Mouse (Mus musculus) induced T-regulatory cell, adult 2 months (primary cell): Measurements from ENCODE around the gene Macf1.
"Not testable (repeated sequence)": the region's sequence is repeated elsewhere in the genome, so short reads cannot be mapped to it uniquely, and the experiment has no call there.

ENCODE experiments used
- DNase-seq: peaks from one replicate; pipeline ENCODE4 v3.0.0-alpha.2; 2012; ENCODE audit warnings: low read depth

The Macf1 gene

GRCm38 (mm10) chr4:123669696-123670095 lies 14.5 kb downstream of the Macf1 start:
- DNase-seq = no peak

- peak; percentile 86 for DNase-seq
These were observed 16.8 kb downstream of the Macf1 start for GRCm38 (mm10) chr4:123667260-123667867.

GRCm38 (mm10) chr4:123666517-123666916 lies 17.6 kb downstream of the Macf1 start:
- DNase-seq = no peak

DNA sequence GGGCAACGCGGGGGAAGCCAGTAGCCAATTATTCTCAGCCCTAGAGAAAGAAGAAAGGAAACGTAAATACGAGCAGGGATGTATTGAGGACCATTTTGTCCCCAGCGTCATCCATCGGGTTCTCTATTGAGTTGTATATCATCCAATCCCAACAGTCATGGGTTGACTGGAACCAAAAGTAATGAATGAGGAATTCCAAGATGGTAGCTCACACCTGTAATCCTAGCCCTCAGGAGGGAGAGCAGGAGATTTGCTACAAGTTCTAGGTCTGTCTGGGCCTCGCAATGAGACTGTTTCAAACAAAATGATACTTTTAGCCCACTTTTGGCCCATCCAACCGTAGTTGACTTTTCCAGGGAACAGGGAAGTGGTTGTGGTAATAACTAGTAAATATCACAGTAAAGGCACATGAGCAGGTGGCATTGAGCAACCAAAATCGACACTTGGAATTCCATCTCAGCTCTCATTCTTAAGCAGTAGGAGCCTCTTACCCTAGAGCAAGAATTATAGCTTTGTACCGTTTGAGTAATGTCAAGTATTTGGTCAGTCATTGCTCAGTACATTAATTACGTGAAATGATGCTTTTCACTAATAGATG lies 18.4 kb downstream of the Macf1 start:
- DNase-seq = no peak

GRCm38 (mm10) chr4:123664951-123665661 lies 19.1 kb downstream of the Macf1 start:
- peak; percentile 27 for DNase-seq

- DNase-seq = peak; percentile 79
These were observed 19.9 kb downstream of the Macf1 start for GRCm38 (mm10) chr4:123664021-123664950.

GRCm38 (mm10) chr4:123663688-123663965 lies 20.5 kb downstream of the Macf1 start:
- DNase-seq = peak; percentile 42

DNA sequence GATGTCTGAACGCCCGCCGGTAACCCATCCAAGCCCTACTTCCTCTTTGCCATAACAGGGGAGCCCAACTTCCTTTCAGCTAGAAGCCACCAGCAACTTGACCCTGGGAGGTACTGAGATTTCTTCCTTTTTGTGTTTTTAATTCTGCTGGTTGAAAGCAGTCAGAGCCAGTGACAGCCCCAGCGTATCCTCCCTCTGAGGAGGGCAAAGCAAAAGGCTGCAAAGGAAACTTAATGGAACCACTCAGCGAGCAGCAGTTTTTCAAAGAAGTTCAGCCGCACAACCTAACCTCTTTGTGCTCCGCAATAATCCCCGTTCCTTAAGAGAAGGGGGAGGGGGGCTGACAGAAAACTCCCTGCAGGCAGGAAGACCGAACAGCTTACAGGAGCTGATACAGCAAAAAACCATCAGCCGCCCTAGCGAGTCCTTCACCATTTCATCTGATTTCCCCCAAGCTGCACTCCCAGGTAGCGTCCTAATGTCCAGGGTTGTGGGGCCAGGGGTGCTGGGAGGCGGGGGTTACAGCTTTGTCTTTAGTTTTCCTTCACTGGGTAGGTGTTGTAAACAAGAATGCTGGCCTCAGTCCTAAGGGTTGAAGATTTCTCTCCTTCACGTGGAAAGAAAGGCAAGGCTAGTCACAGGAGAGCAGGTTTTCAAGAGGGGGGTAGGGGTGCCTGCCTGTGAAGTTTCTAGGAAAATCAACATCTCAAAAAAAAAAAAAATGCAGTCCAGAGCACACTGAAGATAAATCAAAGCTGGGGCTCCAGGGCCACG lies 21.1 kb downstream of the Macf1 start:
- DNase-seq = peak; percentile 44

- no peak for DNase-seq
These were observed 26.0 kb downstream of the Macf1 start for GRCm38 (mm10) chr4:123658175-123658574.

DNA sequence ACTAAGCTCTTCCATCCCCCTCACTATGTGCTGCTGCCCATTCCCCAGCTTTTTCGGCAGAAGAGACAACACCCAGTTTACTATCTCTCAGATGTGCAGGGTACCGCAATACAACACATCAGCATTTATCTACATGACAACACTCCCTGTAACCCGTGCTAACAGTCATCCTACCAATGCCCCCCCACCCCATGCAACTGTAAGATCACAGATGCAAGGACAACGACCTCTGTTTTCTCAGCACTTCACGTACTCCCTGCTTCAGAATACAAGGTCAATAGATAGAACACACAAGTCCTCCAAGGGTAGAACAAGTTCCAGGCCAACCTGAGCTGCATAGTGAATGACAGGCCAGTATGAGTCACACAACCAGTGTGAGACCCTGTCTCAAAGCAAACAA lies 28.9 kb downstream of the Macf1 start:
- DNase-seq = no peak

- no peak for DNase-seq
These were observed 29.6 kb downstream of the Macf1 start for GRCm38 (mm10) chr4:123654566-123654965.

GRCm38 (mm10) chr4:123653446-123653845 lies 30.7 kb downstream of the Macf1 start:
- DNase-seq = not testable (repeated sequence)

- no peak for DNase-seq
These were observed 32.0 kb downstream of the Macf1 start for GRCm38 (mm10) chr4:123652130-123652529.

DNA sequence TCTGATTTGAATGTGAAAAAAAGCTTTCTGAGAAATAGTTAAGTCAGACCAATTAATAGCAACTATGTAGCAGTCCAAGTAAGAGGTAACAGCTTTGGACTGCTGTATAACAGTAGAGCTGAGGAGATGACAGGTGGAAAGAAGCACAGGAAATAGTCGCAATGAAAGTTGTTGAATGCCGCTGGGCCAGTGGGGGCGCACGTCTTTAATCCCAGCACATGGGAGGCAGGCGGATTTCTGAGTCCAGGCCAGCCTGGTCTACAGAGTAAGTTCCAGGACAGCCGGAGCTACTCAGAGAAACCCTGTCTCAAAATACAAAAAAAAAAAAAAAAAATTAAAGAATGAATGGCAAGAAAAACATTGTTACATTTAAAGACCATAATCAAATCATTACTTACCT lies 35.0 kb downstream of the Macf1 start:
- no peak for DNase-seq

DNA sequence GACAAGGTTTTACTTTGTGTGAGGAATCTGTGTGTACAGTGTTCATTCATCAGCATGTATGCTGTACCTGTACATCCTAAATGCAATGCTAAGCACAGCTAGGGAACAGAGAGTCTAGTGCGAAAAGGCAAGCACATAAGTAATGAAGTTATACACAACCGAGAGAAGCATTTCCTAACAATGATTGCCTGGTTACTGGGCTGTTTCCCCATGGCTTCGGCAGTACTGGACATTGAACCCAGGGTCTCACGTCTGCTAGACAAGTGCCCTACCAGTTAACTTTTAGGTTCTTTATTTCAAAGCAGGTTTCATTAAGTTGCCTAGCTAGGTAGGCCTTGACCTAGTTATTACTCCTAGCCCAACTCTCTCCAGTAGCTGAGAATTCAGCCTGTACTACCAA lies 36.5 kb downstream of the Macf1 start:
- DNase-seq = no peak

DNA sequence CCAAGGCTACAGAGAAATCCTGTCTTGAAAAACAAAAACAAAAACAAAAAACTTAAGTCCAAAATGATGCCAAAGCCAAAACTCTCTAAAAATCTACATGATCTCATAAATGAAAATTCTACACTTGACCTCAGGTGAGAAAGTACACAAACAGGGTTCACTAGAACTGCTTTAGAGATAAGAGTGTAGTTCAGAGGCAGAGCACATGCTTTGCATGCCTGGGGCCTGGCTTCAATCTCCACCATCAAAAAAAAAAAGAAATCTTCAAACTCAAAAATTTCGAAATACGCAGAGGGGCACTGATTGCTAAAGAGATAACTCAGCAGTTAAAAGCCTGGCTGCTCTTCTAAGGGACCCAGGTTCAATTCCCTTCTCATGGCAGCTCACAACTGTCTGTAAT lies 37.1 kb downstream of the Macf1 start:
- DNase-seq = no peak

DNA sequence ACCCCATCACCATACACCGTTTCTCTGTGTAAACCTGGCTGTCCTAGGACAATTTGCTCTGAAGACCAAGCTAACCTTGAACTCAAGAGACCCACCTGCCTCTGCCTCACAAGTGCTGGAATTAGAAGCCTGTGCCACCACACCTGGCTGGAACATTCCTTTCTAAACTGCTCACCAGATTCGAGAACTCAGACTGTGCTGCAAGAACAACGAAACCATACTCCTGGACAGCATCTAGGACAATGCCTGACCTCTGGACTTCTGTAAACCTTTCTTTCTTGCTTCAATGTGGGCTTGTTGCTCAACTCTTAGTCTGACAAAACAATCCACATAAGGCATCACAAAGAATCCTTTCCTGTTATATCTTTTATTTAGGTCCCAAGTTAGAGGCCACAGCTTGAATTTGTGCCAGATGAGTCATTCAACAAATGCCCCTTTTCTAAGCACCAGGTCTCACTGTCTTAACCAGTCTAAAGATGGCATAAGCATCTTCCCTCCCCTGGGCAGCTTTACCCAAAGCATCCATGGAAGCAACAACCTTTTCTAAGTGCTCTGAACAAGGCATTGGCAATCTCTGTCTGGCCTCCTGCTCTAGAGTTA lies 38.8 kb downstream of the Macf1 start:
- DNase-seq = no peak

GRCm38 (mm10) chr4:123643561-123643960 lies 40.6 kb downstream of the Macf1 start:
- DNase-seq = no peak

DNA sequence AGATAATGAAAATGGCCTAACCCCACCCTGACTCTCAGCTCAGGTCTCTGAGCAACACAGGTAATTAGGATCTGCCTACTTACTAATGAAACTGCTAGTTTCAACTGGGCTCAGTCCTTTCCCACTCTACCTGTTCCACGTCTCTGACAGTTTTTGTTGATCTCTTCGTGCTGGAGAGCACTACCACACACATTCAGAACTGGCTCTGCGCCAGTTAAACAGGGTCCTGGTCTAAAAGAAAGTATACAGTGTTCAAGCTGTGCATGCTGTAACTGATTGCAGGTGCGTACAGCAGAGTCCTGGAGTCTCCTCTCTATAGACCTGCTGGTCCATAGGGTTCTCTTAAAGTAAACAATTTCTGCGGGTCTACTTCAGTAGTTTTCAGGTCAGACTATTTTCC lies 41.3 kb downstream of the Macf1 start:
- DNase-seq = no peak

- no peak for DNase-seq
These were observed 47.0 kb downstream of the Macf1 start for GRCm38 (mm10) chr4:123637136-123637535.

DNA sequence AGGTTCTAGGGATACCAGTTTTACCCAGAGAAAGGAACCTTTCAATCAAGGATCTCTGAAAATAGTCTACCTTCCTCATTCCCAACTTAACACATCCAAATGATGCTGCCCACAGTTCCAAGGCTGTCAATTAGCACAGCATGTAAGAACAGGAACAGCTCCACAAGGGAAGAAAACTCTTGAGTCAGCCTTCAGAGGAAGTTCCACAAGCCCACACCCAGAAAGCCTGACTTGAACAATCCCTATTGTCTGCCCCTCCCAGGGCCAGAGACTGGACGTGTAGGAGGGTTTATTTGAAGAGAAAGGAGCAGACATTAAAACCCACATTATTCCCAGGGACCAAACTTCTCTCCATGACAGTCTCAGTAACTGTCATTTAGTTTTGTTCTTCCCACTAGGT lies 48.7 kb downstream of the Macf1 start:
- DNase-seq = no peak
